Mouse (Mus musculus) thymus, adult 2 months (tissue): ENCODE measurements around the gene B4galt5.

Experiments
- CTCF ChIP-seq: fragments of 200-500 bp; IDR thresholded peaks from 2 replicates; pipeline ENCODE4 v1.5.1; 2012; ENCODE audit warnings: mild to moderate bottlenecking, control low read depth, low read length, moderate library complexity, borderline replicate concordance; ENCODE audit not compliant: control insufficient read depth, poor library complexity, insufficient read depth; ENCODE audit errors: extremely low read depth
- POLR2A ChIP-seq: fragments of 200-500 bp; IDR thresholded peaks from 2 replicates; pipeline ENCODE4 v1.6.1; 2012; ENCODE audit warnings: mild to moderate bottlenecking, low read length, control low read depth, moderate library complexity; ENCODE audit not compliant: control insufficient read depth, poor library complexity, insufficient read depth; ENCODE audit errors: extremely low read depth

DNA sequence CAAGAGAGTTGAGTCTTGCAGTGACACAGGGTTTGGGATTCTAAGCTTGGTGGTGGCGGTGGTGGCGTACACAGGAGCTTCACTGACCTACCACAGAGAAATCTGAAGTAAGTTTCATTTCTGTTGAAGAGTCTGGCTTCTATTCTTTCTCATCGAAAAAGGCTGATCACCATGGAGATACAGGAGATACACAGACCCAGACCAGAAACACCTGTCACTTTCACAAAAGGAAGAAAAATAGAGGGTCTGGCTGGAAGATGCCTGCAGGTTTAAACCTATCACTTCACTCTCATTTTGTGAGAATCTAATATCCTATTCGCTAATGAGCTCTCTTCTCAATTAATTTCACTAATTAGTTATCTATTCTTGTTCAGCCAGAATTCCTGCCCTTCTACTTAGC is 1.6 kb downstream of the B4galt5 start:
- TF ChIP-seq CTCF (no peak), POLR2A (no peak)
